Mouse (Mus musculus): ENCODE results near the gene Alpk1.

DNA sequence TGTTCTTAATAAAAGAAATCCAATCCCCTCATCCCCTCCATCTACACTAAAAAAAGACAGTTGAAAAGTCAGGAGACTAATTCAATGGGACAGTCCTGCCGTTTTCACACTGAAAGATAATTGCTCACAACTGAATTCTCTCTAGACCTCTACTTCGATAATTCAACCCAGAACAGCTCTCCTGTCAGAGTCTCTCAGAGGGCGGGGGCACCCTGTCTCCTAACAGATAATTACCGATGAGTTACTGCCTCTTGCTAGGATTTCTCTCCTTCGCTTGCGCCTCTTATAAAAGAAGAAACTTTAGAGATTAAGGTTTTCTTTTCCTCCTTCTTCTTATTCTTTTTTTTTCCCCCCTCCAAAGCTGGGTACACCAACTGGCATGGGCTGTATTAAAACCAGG lies 34.8 kb downstream of the Alpk1 start:
- TF ChIP-seq POLR2A (IDR thresholded peaks at IDR 0.05; ENCODE audit: low read depth, low read length) (no peak), CTCF (conservative IDR thresholded peaks at IDR 0.05; ENCODE audit: insufficient read depth, insufficient read length, low read depth, low read length) (no peak)

Data from kidney, adult 2 months (tissue).